Mouse (Mus musculus) MEL (cell line): ENCODE results near the gene Best3. TPM values are rescaled to one million over a fixed set of nuclear protein-coding genes. Genes with fewer than 3 reads are reported as not detected.

Experiments
- DNase-seq: peaks from one replicate; pipeline ENCODE4 v3.0.0; 2011; ENCODE audit warnings: low read depth, low spot score
- H3K27ac ChIP-seq: 2 replicates; pipeline ENCODE4 v1.5.1; 2012; ENCODE audit warnings: low read depth, mild to moderate bottlenecking, control low read depth, low read length, moderate library complexity; ENCODE audit not compliant: control insufficient read depth
- H3K27me3 ChIP-seq, 2 experiments: fragments of 150-350 bp in 1 of 2; sonication (generic) in 1 of 2; 2 replicates each; pipeline ENCODE4 v1.6.1; 2012; ENCODE audit warnings: low read length in 2 of 2, mild to moderate bottlenecking in 2 of 2, improper control_type of control experiment in 1 of 2, moderate library complexity in 1 of 2; ENCODE audit not compliant: insufficient read depth in 2 of 2, control insufficient read depth in 1 of 2
- H3K36me3 ChIP-seq, 2 experiments: 2 replicates each; pipeline ENCODE4 v1.6.1; 2012 to 2014; ENCODE audit warnings: low read length in 2 of 2, improper control_type of control experiment in 1 of 2, inconsistent platforms in 1 of 2, mild to moderate bottlenecking in 1 of 2; ENCODE audit not compliant: insufficient read depth in 2 of 2, control insufficient read depth in 1 of 2
- H3K4me1 ChIP-seq, 2 experiments: fragments of 150-350 bp in 1 of 2; sonication (generic) in 1 of 2; 2 replicates each; pipeline ENCODE4 v1.6.1; 2012; ENCODE audit warnings: low read length in 2 of 2, improper control_type of control experiment in 1 of 2, mild to moderate bottlenecking in 1 of 2; ENCODE audit not compliant: insufficient read depth in 2 of 2, control insufficient read depth in 1 of 2
- H3K4me3 ChIP-seq, 2 experiments: fragments of 150-350 bp in 1 of 2; sonication (generic) in 1 of 2; 2 replicates each; pipeline ENCODE4 v1.5.1; 2012; ENCODE audit warnings: low read depth in 2 of 2, low read length in 2 of 2, mild to moderate bottlenecking in 2 of 2, moderate library complexity in 2 of 2, control low read depth in 1 of 2, improper control_type of control experiment in 1 of 2; ENCODE audit not compliant: control insufficient read depth in 1 of 2, insufficient read depth in 1 of 2
- H3K79me2 ChIP-seq: 2 replicates; pipeline ENCODE4 v1.6.1; 2012; ENCODE audit warnings: mild to moderate bottlenecking, low read length, moderate library complexity; ENCODE audit not compliant: control insufficient read depth, poor library complexity, insufficient read depth
- H3K9ac ChIP-seq: 2 replicates; pipeline ENCODE4 v1.6.1; 2012; ENCODE audit warnings: low read depth, mild to moderate bottlenecking, control low read depth, low read length, moderate library complexity; ENCODE audit not compliant: control insufficient read depth, poor library complexity, severe bottlenecking
- H3K9me3 ChIP-seq: fragments of 150-350 bp; sonication (generic); replicated peaks from 2 replicates; pipeline ENCODE4 v1.6.1; 2012; ENCODE audit warnings: mild to moderate bottlenecking, low read length, improper control_type of control experiment, moderate library complexity; ENCODE audit not compliant: insufficient read depth
- CHD1 ChIP-seq: IDR thresholded peaks from 2 replicates; pipeline ENCODE4 v1.6.1; 2012; ENCODE audit warnings: low read depth, mild to moderate bottlenecking, inconsistent platforms, low read length, improper control_type of control experiment
- CHD2 ChIP-seq: IDR thresholded peaks from 2 replicates; pipeline ENCODE4 v1.6.1; 2011; ENCODE audit warnings: low read length, improper control_type of control experiment
- E2F4 ChIP-seq: IDR thresholded peaks from 2 replicates; pipeline ENCODE4 v1.6.1; 2011; ENCODE audit warnings: low read depth, low read length, improper control_type of control experiment, borderline replicate concordance
- ELF1 ChIP-seq: IDR thresholded peaks from 2 replicates; pipeline ENCODE4 v1.6.1; 2014; ENCODE audit warnings: low read depth, mild to moderate bottlenecking, inconsistent platforms, low read length, improper control_type of control experiment, moderate library complexity
- EP300 ChIP-seq, 2 experiments: IDR thresholded peaks; 2 replicates each; pipeline ENCODE4 v1.6.1; 2011; ENCODE audit warnings: improper control_type of control experiment in 2 of 2, low read length in 2 of 2, low read depth in 1 of 2, mild to moderate bottlenecking in 1 of 2
- ETS1 ChIP-seq: IDR thresholded peaks from 2 replicates; pipeline ENCODE4 v1.6.1; 2012; ENCODE audit warnings: low read depth, mild to moderate bottlenecking, inconsistent platforms, low read length, improper control_type of control experiment, moderate library complexity
- GABPA ChIP-seq: IDR thresholded peaks from 2 replicates; pipeline ENCODE4 v1.6.1; 2012; ENCODE audit warnings: low read depth, mild to moderate bottlenecking, inconsistent platforms, low read length, improper control_type of control experiment, moderate library complexity
- MAX ChIP-seq: IDR thresholded peaks from 2 replicates; pipeline ENCODE4 v1.6.1; 2011; ENCODE audit warnings: low read length, improper control_type of control experiment
- MAZ ChIP-seq: IDR thresholded peaks from 2 replicates; pipeline ENCODE4 v1.6.1; 2012; ENCODE audit warnings: low read depth, mild to moderate bottlenecking, inconsistent platforms, low read length, improper control_type of control experiment
- MEF2A ChIP-seq: IDR thresholded peaks from 2 replicates; pipeline ENCODE4 v1.6.1; 2014; ENCODE audit warnings: low read depth, mild to moderate bottlenecking, inconsistent platforms, low read length, improper control_type of control experiment; ENCODE audit not compliant: poor library complexity, insufficient replicate concordance, severe bottlenecking; ENCODE audit errors: extremely low read depth
- MYB ChIP-seq: IDR thresholded peaks from 2 replicates; pipeline ENCODE4 v1.6.1; 2011; ENCODE audit warnings: mild to moderate bottlenecking, low read depth, low read length, improper control_type of control experiment
- MYC ChIP-seq: IDR thresholded peaks from 2 replicates; pipeline ENCODE4 v1.6.1; 2011; ENCODE audit warnings: low read depth, mild to moderate bottlenecking, low read length, improper control_type of control experiment, moderate library complexity
- NELFE ChIP-seq: IDR thresholded peaks from 2 replicates; pipeline ENCODE4 v1.6.1; 2011; ENCODE audit warnings: low read depth, low read length, improper control_type of control experiment
- RAD21 ChIP-seq: IDR thresholded peaks from 2 replicates; pipeline ENCODE4 v1.6.1; 2011; ENCODE audit warnings: mild to moderate bottlenecking, low read depth, low read length, improper control_type of control experiment
- RCOR1 ChIP-seq: IDR thresholded peaks from 2 replicates; pipeline ENCODE4 v1.6.1; 2012; ENCODE audit warnings: low read depth, mild to moderate bottlenecking, inconsistent platforms, low read length, improper control_type of control experiment
- SIN3A ChIP-seq: IDR thresholded peaks from 2 replicates; pipeline ENCODE4 v1.6.1; 2012; ENCODE audit warnings: low read length, improper control_type of control experiment, inconsistent platforms
- TAL1 ChIP-seq: IDR thresholded peaks from 2 replicates; pipeline ENCODE4 v1.6.1; 2012; ENCODE audit warnings: mild to moderate bottlenecking, inconsistent platforms, low read length, moderate library complexity, mixed read lengths
- TBP ChIP-seq: IDR thresholded peaks from 2 replicates; pipeline ENCODE4 v1.8.0; 2011; ENCODE audit warnings: low read depth, low read length, improper control_type of control experiment
- UBTF ChIP-seq: IDR thresholded peaks from 2 replicates; pipeline ENCODE4 v1.6.1; 2012; ENCODE audit warnings: low read depth, mild to moderate bottlenecking, inconsistent platforms, low read length, improper control_type of control experiment, moderate library complexity, borderline replicate concordance; ENCODE audit not compliant: insufficient read depth
- USF1 ChIP-seq: IDR thresholded peaks from 2 replicates; pipeline ENCODE4 v1.6.1; 2014; ENCODE audit warnings: low read depth, mild to moderate bottlenecking, inconsistent platforms, low read length, improper control_type of control experiment, moderate library complexity
- ZC3H11A ChIP-seq: IDR thresholded peaks from 2 replicates; pipeline ENCODE4 v1.6.1; 2012; ENCODE audit warnings: low read depth, mild to moderate bottlenecking, inconsistent platforms, low read length, improper control_type of control experiment
- ZMIZ1 ChIP-seq: IDR thresholded peaks from 2 replicates; pipeline ENCODE4 v1.6.1; 2012; ENCODE audit warnings: low read depth, mild to moderate bottlenecking, inconsistent platforms, low read length, improper control_type of control experiment, moderate library complexity
- polyA plus RNA-seq, 2 experiments: library from polyadenylated mRNA; stranded (reverse) in 1 of 2; unstranded in 1 of 2; fragments of >175 nt in 1 of 2; fragments of >200 nt in 1 of 2; gene quantifications; 2 replicates each; pipeline versions ENCODE4 v1.2.1 to v1.2.4; 2012; ENCODE audit warnings: low replicate concordance in 2 of 2, low read depth in 1 of 2; ENCODE audit not compliant: insufficient read length in 2 of 2, insufficient read depth in 1 of 2, missing spikeins in 1 of 2
- total RNA-seq: library from RNA; depleted of rRNA; stranded (reverse); fragments of 300-350 nt; gene quantifications from 2 replicates; pipeline ENCODE4 v1.2.3, GENCODE M21; 2012

Gene Best3
- total and polyA plus RNA-seq, 3 experiments: not detected

DNA sequence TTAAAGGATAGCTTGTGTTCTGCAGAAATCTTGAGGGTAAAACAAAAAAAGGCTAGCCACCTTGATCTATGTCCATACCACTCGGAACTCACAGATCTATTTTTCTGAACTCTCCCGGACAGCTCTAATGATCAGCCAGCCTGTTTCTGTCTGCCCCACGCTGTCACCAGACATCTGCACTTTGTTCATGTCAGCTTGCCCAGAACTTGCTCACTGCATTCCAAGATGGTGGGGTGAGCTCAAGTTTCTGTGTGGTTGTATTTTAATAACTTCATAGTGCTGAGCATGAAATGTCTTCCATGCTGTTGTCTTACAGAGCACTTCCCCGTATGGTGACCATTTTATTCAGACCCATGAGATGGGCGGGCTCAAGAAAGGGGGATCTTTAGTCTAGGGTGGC lies 20.8 kb upstream of the Best3 start:
- no peaks in the 10 kb centered on the region for H3K79me2 ChIP-seq
- no peak overlapping the region for H3K27ac ChIP-seq
- no peak overlapping the region for H3K4me3 ChIP-seq
- no peaks in the 10 kb centered on the region for H3K9me3 ChIP-seq
- no peak overlapping the region for H3K9ac ChIP-seq
- no peak for TF ChIP-seq MEF2A
- no peak for TF ChIP-seq CHD2
- TF ChIP-seq USF1: no peak
- no peak for TF ChIP-seq RAD21
- TF ChIP-seq TAL1: no peak
- no peak for TF ChIP-seq E2F4
- no peak for TF ChIP-seq TBP
- TF ChIP-seq ZMIZ1: no peak
- TF ChIP-seq RCOR1: no peak
- H3K27me3 ChIP-seq: peaks cover 2 to 6% of the 10 kb centered on the region in 2 experiments; a peak in 3 of 4 replicates
- no peaks in the 10 kb centered on the region for H3K36me3 ChIP-seq
- no peak for DNase-seq
- H3K4me1 ChIP-seq: no peaks in the 10 kb centered on the region

DNA sequence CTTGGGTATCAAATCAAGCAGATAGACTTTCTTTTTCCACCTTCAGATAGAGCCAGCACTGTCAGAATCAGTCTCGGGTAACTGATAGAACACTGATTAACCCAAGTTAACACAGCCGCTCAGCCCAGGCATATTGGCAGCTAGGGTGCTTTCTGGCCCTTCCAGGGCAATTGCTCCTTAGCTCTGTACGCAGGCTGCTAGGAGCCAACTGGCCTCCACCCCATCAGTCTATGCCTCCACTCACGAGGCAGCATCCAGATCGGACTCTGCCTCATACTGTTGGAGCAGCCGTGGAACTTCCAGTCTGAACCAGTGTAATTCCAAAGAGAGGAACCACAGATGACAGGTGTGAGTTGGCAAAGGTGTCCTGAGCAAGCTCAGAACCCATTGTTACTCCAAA lies 20.0 kb upstream of the Best3 start:
- Histone ChIP-seq H3K4me3 (no peak overlapping the region), H3K27ac (no peak overlapping the region), H3K36me3 (no peaks in the 10 kb centered on the region), H3K27me3 (peaks cover 2 to 6% of the 10 kb centered on the region in 2 experiments; a peak in 3 of 4 replicates), H3K9ac (no peak overlapping the region), H3K79me2 (no peaks in the 10 kb centered on the region), H3K9me3 (no peaks in the 10 kb centered on the region), H3K4me1 (no peaks in the 10 kb centered on the region)
- DNase-seq: no peak
- TF ChIP-seq EP300 (IDR thresholded peaks at IDR 0.05; ENCODE audit: low read depth in 1 of 2, low read length in 2 of 2) (no peak), TAL1 (no peak), NELFE (no peak), CHD1 (no peak), RAD21 (no peak), GABPA (no peak), MAZ (no peak), UBTF (no peak), MAX (no peak), MYB (no peak), ELF1 (no peak), ETS1 (no peak), SIN3A (no peak), MYC (no peak), ZC3H11A (no peak), MEF2A (no peak)
